8 mouse cellular contexts compared by ENCODE assay signal in the genomic region with DNA sequence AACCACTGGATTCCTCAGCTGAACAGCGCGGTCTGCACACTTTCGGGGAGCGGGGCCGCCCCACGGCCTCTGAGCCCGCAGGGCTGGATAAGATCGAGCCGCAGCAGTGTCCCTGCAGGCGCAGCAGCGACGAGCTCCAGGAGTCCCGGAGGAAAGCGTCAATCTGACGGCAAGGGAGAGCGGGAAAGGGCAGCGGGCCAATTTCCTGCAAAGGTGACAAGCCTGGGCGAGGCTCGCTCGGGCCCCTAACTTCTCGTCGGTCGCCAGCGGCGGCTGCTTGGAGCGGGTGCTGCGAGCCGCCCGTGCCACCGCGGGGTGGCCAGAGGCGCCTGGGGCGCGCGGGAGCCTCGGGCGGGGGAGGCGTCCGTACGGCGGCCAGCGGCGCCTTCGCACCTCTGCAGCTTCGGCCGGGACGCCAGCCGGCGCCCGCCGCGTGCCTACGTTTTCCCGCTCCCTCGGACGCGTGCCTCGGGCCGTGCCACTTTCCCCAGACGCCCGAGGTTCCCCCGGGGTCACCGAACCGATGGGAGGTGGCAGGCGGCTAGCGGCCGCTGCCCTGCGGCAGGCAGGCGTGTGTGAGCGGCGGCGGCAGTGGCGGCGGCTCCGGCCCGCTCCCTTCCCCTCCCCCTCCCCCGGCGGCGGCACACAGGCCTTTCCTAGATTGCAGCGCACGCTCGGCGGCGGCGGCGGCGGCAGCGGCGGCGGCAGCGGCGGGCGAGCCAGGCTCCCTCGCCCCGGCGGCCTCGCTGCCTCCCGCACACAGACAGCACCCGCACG. TPM values are rescaled to one million over a fixed set of nuclear protein-coding genes. Genes with fewer than 3 reads are reported as not detected.
DNase-seq lines count a peak whose midpoint lies in the region.

No protein-coding gene starts in this region.

- DNase-seq in adrenal gland, adult 2 months: peak; percentile 77
- peak; percentile 80 to 84 for DNase-seq in cerebellum, postnatal 10 days
- peak; percentile 46 for DNase-seq in gastrocnemius, postnatal 10 days
- peak; percentile 17 for DNase-seq in induced T-regulatory cell, adult 2 months (ENCODE audit: low read depth)
- peak; percentile 15 to 25 for DNase-seq in left cerebral cortex, postnatal 14 days (ENCODE audit: low spot score in 2 of 2)
- DNase-seq in mesoderm, embryonic 11.5 days (ENCODE audit: low read depth, low spot score): peak; percentile 30
- peak; percentile 65 for DNase-seq in right cerebral cortex, postnatal 4 days
- no peak for DNase-seq in T-cell, adult 2 months (ENCODE audit: low spot score)

- intact Hi-C loops in left cerebral cortex, postnatal 14 days (cut with DNase I): loop anchor here (10.0 kb wide), 1 partner anchor 285 kb away; a partner anchor contains a TSS

RNA-seq across cellular contexts. Expression of a gene that starts 1.2 kb away (rescaled TPM):
- 10 to 100 TPM in 1 of 2 experiments, 1 to 10 TPM in 1; 9.6 to 11.0 TPM for total RNA-seq in adrenal gland, adult 2 months (2021)
- 2.1 and 2.5 TPM in 2 replicates for polyA plus RNA-seq in adrenal gland, adult 2 months (2012; rRNA removed)
- total RNA-seq in gastrocnemius, postnatal 10 days (2021): under 1 TPM; 0.31 to 0.54 TPM
- 10 to 100 TPM; 33.3 to 37.5 TPM for total RNA-seq in left cerebral cortex, postnatal 14 days (2021)

Comparison
In these comparisons a context has a peak if more than half of its experiments do, and no peak if none do; other contexts are left out.
1. RNA of a gene that starts 1.2 kb away (total RNA-seq): 33.3 to 37.5 TPM in left cerebral cortex, postnatal 14 days and 9.6 to 11.0 TPM in adrenal gland, adult 2 months; 0.31 to 0.54 TPM in gastrocnemius, postnatal 10 days; every median in the first group is over 4 times any median in the second.